Mouse (Mus musculus): ENCODE measurements around the gene Itsn2.
"Not testable (repeated sequence)": the region's sequence is repeated elsewhere in the genome, so short reads cannot be mapped to it uniquely, and the experiment has no call there.

The Itsn2 gene

GRCm38 (mm10) chr12:4598666-4599428, 6.4 kb downstream of the Itsn2 start:
- DNase-seq = no peak

GRCm38 (mm10) chr12:4599713-4600112, 7.3 kb downstream of the Itsn2 start:
- DNase-seq = no peak

GRCm38 (mm10) chr12:4606625-4607024, 14.2 kb downstream of the Itsn2 start:
- no peak for DNase-seq

- no peak for DNase-seq
Observed at GRCm38 (mm10) chr12:4614722-4615121, 22.3 kb downstream of the Itsn2 start.

- DNase-seq = no peak
Observed at GRCm38 (mm10) chr12:4624201-4624600, 31.8 kb downstream of the Itsn2 start.

- DNase-seq = no peak
Observed at GRCm38 (mm10) chr12:4632957-4633356, 40.5 kb downstream of the Itsn2 start.

- DNase-seq = no peak
Observed at GRCm38 (mm10) chr12:4638438-4638837, 46.0 kb downstream of the Itsn2 start.

GRCm38 (mm10) chr12:4640737-4641136, 48.3 kb downstream of the Itsn2 start:
- no peak for DNase-seq

GRCm38 (mm10) chr12:4656813-4657212, 64.4 kb downstream of the Itsn2 start:
- no peak for DNase-seq

GRCm38 (mm10) chr12:4664929-4665674, 72.7 kb downstream of the Itsn2 start:
- no peak for DNase-seq

GRCm38 (mm10) chr12:4665675-4666037, 73.2 kb downstream of the Itsn2 start:
- DNase-seq = no peak

GRCm38 (mm10) chr12:4676336-4676735, 83.9 kb downstream of the Itsn2 start:
- no peak for DNase-seq

GRCm38 (mm10) chr12:4679971-4680370, 87.5 kb downstream of the Itsn2 start:
- no peak for DNase-seq

- DNase-seq = no peak
Observed at GRCm38 (mm10) chr12:4685441-4685840, 93.0 kb downstream of the Itsn2 start.

- DNase-seq = no peak
Observed at GRCm38 (mm10) chr12:4688386-4688785, 95.9 kb downstream of the Itsn2 start.

GRCm38 (mm10) chr12:4689341-4689740, 96.9 kb downstream of the Itsn2 start:
- no peak for DNase-seq

GRCm38 (mm10) chr12:4691193-4691592, 98.8 kb downstream of the Itsn2 start:
- no peak for DNase-seq

- DNase-seq = no peak
Observed at GRCm38 (mm10) chr12:4694534-4694933, 102.1 kb downstream of the Itsn2 start.

GRCm38 (mm10) chr12:4705626-4706025, 113.2 kb downstream of the Itsn2 start:
- DNase-seq = not testable (repeated sequence)

GRCm38 (mm10) chr12:4706175-4706574, 113.7 kb downstream of the Itsn2 start:
- DNase-seq = no peak

- DNase-seq = no peak
Observed at GRCm38 (mm10) chr12:4706901-4707300, 114.5 kb downstream of the Itsn2 start.

GRCm38 (mm10) chr12:4707488-4708017, 115.1 kb downstream of the Itsn2 start:
- DNase-seq = no peak

GRCm38 (mm10) chr12:4708296-4708695, 115.9 kb downstream of the Itsn2 start:
- no peak for DNase-seq

Measured in right cerebral cortex, postnatal 4 days (tissue).